Mouse (Mus musculus): ENCODE measurements around the gene Nudt19. TPM values are rescaled to one million over a fixed set of nuclear protein-coding genes. Genes with fewer than 3 reads are reported as not detected.

Gene Nudt19
- total RNA-seq, 2 experiments from 2014 or later: 54.1 to 64.3 TPM

Other genes with a start within 250 kb of the Nudt19 start
- 10 to 100 TPM; 11.7 to 17.2 TPM for gene Gpatch1, start 237.9 kb downstream of the Nudt19 start, total RNA-seq (2021)
- 1 to 10 TPM; 4.2 to 4.5 TPM for gene Rhpn2, start 222.1 kb downstream of the Nudt19 start, total RNA-seq (2021)
- gene Faap24, start 159.5 kb downstream of the Nudt19 start, total RNA-seq (2021): 1 to 10 TPM; 5.1 to 6.9 TPM
- gene Cep89, start 159.3 kb downstream of the Nudt19 start, total RNA-seq (2021): 10 to 100 TPM; 18.2 to 26.4 TPM
- not detected for gene Slc7a9, start 107.5 kb downstream of the Nudt19 start, total RNA-seq (2021)
- gene Tdrd12, start 18.6 kb downstream of the Nudt19 start, total RNA-seq (2021): under 1 TPM; 0.30 to 0.33 TPM
- gene Rgs9bp, start 29.3 kb upstream of the Nudt19 start, total RNA-seq (2021): under 1 TPM; 0.51 to 0.88 TPM
- gene Ankrd27, start 29.9 kb upstream of the Nudt19 start, total RNA-seq (2021): 10 to 100 TPM; 30.1 to 35.3 TPM
- gene Pdcd5, start 91.2 kb upstream of the Nudt19 start, total RNA-seq (2021): 100 to 1,000 TPM in 1 of 2 experiments, 10 to 100 TPM in 1; 96.1 to 103 TPM
- 10 to 100 TPM; 39.5 to 39.8 TPM for gene Dpy19l3, start 198.2 kb upstream of the Nudt19 start, total RNA-seq (2021)
- 10 to 100 TPM; 23.8 to 26.7 TPM for gene Zfp507, start 246.7 kb upstream of the Nudt19 start, total RNA-seq (2021)

Measured in adrenal gland, postnatal 10 days (tissue).